Mouse (Mus musculus) CD4-positive helper T cell, adult 2 months (primary cell): Measurements from ENCODE around the gene Upk1b.
"Not testable (repeated sequence)": the region's sequence is repeated elsewhere in the genome, so short reads cannot be mapped to it uniquely, and the experiment has no call there.

Experiments
- DNase-seq: peaks from one replicate; pipeline ENCODE4 v3.0.0-alpha.2; 2012; ENCODE audit warnings: low read depth, missing footprints, low spot score

Gene Upk1b

DNA sequence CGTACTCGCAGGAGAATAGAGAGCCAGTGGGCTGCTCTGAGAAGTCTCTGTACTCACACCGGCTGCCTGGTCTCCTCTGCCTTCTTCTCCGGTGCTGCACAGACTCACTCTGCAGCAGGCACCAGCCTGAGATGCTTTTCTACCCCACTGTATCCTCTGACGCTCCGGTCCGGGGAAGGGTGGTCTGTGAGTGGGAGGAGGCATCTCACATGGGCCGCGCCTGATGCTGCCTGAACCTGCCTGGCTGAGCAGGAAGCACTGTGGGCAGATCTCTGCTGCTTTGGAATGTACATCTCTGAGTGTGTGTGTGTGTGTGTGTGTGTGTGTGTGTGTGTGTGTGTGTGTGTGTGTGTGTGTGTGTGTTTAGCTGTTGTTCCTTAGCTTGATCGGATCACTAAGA lies at the start of gene Upk1b:
Upk1b (minus strand) TSS at position 238 of the 400 bp plus-strand sequence.
- DNase-seq: no peak

DNA sequence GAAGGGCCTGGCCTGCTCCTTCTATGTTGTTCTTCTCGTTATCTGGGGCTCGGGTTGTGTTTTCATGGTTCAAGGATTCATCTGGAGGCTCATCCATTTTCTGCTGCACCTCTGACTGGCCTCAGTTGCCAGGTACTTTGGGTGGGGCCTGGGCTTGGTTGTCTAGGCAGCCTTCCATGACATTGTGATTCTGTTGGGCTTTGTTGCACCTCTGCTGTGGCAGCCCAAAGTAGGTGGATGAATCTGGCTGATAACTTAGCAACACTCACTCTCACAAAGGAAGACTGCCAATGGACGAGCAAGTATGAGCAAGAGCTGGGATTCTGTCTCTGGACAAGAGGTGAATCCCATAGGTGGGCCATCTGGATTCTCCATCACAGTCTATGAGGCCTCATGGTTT lies 28.5 kb upstream of the Upk1b start, which contains the start of gene 4930435E12Rik:
4930435E12Rik (minus strand) TSS at position 101 of the 400 bp plus-strand sequence.
- DNase-seq: no peak

DNA sequence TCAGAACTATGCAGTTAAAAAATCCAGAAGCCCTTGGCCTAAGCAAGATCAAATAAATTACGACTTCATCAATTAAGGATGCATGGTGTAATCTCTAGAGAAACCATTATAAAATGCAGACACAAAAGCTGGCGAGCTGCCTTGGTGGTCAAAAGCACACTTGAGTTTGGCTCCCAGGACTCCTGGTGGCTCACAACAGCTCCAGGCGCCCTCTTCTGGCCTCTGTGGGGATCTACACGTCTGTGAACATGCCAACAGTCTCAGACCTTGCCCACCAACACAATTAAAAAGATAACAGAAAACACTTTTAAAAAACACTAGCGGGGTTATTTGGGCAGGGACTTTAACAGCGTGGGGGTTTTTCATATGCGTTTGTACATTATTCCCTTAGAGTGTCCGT lies 12.4 kb upstream of the Upk1b start:
- DNase-seq: peak; percentile 45

DNA sequence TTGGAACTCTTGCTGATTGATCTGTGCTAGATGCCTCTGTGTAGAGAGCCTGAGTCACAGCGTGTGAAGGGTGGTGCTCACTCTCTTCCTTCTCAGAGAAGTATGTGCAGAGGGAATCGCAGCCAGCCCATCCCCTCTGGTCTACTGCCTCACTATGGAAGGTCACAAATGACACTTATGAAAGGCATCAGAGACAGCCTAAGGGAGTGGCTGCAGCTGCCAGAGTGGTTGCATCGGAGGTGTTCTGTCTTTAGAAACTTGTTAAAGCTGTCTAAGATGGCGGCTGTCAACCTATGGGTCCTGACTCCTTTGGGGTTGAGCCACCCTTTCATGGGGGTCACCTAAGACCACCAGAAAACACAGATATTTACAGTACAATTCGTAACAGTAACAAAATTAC lies 10.1 kb upstream of the Upk1b start:
- no peak for DNase-seq

DNA sequence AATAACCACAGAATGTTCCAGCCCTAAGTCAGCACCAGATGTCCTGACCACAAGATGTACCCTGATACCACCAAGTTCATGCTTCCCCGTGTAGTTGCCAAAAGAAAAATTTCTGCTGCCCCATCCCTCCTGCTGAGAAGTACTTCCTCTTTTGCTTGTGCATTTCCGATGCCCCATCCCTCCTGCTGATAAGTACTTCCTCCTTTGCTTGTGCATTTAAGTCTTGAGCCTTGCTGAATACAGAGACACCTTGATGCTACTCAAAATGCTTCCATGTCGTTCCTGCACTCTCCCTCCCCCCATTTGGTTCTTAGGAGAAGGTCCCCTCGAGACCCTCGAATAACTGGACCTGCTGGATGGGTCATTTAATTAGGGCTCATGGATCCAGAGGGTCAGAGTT lies 7.7 kb upstream of the Upk1b start:
- not testable (repeated sequence) for DNase-seq

DNA sequence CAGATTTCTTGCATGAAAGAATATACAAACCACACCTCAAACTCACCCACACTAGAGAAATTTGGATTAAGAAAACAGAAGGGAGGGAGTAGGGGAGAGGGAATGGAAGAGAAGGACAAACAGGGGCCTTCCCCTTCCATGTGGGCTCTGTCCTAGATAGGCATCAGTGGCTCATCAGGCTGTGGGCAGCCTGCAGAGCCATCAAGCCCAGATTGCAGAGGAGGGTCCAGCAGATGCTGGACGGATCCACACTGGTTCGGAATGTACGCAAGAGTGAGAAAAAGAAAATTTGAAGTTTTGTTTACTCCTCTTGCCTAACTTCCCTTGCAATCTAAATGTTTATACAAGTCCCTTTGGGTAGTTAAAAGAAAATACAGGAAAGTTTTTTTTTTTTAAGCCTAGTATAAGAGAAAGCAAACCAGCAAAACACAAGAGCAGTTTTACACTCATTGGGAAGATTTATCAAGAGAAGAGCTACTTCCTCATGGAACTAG lies 1.1 kb downstream of the Upk1b start:
- DNase-seq: no peak

DNA sequence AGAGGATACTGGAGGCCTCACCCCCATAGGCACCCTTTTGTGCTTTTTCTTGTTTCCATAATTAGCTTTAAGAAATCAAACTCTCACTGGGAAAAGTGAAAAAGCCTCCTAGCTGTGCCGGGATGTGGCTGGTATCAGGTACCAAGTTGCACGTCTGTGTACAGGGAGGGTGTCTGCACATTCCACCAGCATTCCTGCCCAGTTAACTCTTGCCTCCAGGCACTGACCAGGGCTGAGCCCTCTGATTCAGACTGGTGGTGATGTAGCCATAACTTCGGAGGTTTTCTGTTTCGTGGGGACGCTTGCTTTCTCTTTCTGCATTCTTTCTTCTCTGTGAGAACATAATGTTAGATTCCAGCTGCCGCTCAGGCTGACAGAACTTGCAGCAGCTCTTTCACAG lies 7.0 kb downstream of the Upk1b start:
- no peak for DNase-seq

DNA sequence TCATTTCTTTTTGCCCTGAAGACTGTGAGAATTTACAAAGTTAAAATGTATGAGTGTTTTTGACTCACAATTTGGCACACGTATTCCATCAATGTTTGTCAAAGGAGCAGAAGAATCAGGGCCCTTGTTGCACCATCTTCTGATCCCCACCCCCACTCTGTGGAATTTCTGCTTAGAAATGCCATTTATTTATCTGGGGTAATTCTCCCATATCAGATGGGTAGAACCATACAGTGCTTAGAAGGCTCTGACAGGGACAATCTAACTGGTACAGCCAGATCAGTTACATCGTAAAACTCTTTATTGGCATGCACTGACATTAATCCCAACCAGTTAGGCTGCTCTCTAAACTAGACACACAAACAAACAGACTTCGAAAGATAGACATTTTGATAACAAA lies 10.2 kb downstream of the Upk1b start:
- DNase-seq: no peak

DNA sequence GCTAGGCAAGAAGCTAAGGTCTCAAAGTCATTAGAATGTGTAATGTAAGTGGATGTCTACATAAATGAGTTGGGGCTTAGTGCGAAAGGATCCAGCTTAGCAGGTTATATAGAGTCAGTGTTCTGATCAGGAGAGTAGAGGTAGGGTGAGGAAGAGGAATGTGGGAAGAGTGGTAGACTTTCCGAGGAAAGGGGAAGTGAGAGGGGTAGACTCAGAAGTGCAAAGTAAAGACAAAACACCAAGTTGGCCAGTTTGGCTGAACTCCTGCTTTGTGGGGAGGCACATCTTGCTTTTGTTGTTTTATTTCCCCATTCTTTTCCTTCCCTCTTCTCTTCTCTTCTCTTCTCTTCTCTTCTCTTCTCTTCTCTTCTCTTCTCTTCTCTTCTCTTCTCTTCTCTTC lies 11.1 kb downstream of the Upk1b start:
- DNase-seq: no peak

DNA sequence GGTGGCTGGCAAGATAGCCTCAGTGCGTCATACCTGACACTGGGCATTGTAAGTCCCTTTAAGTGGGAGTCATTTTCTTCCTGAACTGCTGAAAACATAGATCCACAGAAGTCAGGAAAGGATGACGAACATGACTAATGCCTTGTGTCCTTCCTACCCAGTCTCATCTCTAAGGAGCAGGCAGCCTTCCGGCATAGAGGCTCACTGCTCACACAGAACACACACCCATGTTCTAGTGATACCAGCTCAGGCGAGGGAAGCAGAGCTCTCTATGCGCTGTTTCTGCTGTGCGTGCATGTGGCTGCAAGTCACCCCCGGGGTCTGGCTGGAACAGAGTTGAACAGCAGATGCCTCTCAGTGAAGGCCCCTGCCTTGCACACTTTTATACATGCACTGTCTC lies 14.8 kb downstream of the Upk1b start:
- DNase-seq: no peak

DNA sequence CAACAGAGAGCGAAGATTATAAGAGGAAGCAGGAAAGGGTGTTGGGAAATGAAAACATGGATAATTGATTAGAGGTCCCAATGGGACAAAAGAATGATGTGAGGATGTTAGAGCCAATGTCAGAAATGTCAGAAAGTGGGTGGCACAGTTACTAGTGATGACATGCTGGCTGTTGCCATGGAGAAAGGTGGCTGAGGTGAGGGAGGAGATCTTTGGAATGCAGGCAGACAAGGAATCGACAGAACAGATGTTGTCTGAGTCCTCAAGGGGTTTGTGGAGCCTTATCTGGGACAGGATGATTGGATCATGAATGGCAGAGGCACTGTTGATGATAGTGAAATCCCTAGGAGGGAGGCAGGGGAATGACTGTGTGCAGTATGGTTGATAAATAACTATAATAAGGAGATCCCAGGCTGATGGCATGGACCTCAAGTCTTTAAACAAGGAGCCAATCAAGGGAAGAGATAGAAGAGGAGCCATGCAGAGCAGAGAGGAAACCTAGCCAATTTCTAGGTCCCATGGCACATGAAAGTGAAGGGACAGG lies 17.5 kb downstream of the Upk1b start:
- DNase-seq: no peak

DNA sequence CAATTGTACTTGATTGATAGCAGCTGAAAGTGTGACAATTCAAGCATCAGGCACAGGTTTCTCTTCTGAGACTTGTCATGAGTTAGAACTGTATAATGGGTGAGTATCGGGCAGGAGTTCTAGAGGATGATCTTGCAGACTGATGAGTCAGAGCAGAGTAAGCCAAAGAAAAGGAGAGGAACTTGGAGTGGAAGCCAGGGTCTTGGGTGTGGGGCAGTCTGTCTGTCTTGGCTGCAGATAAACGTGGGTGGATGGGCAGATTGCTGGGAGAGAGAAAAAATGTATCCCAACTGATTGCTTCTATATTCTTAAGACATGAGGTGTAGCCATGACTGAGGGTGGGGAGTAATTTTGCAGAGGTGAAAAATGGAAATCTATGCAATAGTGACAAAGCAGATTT lies 18.2 kb downstream of the Upk1b start:
- DNase-seq: no peak

DNA sequence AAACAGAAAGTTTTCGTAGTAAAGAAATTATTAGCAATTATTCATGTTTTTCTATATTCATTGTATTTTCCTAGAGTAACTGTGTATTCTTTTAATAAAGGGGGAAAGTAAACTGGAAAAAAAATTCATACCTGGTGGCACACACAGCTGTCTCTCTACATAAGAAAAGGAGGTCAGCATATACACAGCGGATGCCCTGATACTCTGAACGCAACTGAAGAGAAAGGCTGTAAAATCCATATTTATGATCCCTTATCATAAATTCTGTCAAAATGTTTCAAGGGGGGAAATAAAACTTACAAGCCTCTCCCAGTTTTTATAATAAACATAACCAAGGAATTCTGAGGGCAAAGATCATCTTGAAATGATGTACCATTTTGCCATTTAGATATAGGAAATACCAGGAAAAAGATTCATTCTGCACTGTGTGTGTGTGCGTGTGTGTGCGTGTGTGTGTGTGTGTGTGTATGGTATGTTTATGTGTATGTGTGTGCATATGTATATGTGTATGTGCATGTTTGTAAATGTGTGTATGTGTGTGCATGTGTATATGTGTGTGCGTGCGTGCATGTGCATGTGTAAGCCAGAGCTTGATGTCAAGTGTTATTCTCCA lies 19.1 kb downstream of the Upk1b start:
- DNase-seq: no peak

DNA sequence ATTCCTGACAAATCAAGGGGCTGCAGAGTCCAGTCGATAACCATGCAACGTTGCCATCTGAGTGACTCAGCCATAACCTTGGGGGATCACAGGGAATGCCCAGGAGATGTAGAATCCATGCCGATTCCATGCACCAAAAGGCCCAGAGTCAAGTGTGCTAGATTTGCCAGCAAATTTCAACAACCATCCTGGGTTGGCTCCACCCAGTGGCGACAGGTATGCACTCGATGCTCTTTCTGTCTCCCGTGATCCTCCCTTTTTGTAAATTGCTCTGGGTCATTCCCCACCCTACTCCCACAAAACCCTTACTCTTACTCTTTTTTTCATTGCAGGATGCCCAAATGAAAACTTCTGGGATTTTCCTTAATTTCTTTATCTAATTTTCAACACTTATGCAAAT lies 23.8 kb downstream of the Upk1b start:
- DNase-seq: no peak

DNA sequence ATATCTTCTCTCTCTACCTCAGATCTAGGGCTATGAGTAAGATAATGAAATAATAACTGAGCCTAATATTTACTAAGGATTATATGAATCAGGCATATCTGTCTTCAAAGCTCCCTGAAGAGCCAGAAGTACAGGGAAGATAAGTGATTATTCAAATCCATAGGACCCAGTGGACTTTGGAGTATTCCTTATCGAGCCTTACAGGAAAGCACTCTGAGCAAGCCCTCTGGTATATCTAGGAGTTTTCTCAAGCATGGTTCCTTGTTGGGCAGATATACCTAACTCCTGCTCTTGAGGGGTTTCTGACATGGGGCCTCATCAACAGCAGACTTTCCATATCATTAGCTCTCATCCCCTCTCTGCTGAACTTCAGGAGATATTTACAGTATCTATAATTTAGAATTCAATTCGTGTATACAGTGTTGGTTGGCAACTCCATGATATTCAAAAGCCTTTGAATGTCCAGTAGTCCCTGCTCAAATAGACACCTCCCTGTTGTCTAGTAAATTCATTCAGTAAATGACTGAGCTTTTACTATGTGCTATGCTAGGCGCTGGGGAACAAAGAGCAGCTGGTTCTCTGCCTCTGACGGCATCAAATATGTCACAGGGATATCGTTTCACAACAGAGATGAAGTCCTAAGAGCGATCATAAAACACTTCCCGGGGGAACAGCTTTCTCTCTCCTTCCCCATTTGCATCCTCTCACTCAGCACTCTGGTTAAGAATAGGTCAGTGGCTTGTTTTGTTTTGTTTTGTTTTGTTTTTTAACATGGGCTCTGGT lies 25.0 kb downstream of the Upk1b start:
- no peak for DNase-seq

DNA sequence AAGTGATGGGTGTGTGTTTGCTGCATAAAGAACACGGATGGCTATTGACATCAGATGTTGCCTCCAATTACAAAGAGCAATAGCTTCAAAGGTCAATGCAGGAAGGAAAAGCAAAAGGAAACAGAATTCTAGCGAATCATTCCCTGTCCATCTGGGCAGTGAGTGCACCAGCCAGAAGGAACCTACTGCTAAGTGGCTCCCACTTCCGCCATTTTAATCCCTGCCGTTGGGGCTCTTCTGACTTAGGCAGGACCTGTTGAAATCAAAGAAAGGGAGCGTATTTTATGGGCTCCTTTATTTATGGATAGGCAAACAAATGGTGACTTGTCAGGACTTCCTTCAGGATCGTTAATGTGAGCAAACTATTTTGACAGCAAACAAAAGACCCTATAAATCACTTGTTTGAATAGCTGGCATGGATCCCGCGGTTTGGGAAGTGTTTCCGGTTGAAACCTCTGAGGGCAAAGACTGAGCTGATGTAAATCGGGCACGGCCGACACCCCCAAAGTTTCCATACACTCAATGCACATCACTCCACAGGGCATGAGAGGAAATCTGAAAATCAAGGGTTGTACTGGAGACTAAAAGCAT lies 27.1 kb downstream of the Upk1b start:
- no peak for DNase-seq

DNA sequence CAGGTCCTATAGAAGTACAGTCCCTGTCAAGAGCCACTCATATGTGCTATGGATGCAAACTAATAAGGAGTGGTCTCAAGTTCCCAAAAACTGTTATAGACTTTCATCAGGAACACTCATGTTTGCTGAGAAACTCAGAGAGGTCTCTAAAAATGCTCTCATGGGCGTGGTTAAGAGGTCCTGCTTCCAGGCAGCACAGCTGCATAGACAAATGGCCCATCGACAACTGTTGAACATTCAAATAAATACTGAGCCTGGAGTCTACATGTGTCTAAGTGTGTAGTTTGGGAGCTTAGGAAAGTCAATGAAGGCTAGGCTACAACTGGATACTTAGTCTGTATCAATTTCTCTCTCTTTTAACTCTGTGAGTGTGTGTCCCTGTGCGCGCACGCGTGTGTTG lies 29.0 kb downstream of the Upk1b start:
- no peak for DNase-seq

DNA sequence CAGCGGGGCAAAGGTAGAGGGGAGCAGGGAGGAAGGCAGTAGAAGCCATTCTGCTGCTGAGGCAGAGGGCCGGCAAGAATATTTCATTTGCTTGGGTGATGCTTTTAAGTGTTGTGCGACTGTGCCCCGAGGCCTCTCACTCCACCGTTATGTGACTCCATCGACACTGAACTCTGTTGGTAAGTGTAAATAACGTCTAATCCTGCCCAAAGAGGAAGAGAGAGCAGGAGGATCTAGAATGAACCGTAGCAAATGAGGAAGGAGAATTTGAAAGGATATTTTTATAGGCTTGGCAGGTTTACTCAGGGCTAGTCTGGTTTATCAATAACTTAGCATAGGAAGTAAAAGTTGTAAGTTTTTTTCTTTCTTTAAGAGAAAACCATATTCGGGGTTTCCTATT lies 30.6 kb downstream of the Upk1b start:
- DNase-seq: no peak

DNA sequence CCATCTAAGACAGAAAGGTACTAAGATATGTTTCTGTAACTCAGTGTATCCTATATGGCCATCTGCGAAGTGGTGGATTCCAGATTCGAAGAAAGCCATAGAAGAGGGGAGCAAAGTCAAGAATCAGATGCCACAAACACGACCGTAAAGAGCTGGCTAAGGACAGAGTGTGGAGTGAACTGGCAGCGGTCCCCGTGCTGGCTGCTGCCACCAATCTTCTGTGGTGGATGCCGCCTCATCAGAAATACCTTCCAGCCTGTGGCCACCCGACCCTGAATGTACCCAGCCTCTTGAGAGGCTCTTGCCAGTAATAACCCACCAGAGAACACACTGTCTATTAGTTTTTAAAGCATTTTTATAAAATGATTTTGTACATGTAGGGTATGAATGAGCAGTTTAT lies 31.7 kb downstream of the Upk1b start:
- no peak for DNase-seq

DNA sequence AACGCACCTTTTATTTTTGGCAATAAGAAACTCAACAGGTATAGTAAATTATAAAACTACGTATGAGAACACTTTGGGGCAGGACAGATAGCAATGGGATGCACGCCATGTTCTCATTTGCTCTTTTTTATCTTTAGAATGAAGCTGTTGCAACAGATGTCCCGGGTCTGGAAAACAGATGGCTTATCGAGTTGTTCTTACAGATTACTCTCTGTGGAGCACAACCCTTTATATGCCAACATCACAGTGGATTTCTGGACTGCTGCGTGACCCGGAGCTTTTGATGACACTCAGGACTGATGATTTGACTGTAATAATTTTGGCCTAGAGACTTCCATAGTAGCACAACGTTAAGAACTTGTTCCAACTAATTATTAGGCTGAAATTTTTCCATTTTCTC lies 32.4 kb downstream of the Upk1b start:
- no peak for DNase-seq

DNA sequence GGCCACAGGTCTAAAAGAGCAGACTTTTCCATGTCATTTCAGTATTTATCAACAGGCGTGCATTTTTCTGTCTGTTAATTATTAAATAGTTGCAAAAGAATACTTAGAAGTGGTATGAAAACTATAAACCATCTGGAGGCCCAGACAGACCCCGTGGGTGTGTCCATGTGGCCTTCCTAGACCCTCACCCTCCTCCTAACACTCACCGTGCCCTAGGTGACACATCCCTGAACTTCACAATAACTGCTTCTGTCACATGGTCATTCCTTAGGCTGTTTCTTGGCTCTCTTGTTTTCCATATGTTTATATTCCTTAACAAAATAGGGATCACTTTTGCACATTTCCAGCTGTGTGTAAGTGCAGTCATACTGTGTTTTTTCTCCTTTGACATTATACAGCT lies 33.5 kb downstream of the Upk1b start:
- DNase-seq: no peak

DNA sequence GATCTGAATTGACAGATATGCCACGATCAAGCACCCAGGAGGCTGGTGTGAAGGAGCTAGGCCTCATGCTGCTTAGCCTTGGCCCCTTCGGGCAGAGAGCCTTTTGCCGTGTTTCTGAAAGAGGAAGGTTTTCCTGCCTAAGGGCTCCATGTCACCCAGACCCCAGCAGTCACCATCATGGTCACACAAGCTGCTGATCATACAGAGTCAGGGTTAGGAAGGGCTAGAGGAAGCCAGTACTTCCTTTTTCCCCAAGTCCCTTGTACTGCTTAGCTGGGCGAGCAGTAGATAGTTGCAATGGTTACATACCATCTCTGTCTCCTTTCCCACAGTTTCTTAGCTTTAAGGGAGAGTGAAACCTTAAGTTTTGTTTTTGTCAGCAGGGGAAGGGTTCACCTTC lies 36.6 kb downstream of the Upk1b start:
- no peak for DNase-seq

DNA sequence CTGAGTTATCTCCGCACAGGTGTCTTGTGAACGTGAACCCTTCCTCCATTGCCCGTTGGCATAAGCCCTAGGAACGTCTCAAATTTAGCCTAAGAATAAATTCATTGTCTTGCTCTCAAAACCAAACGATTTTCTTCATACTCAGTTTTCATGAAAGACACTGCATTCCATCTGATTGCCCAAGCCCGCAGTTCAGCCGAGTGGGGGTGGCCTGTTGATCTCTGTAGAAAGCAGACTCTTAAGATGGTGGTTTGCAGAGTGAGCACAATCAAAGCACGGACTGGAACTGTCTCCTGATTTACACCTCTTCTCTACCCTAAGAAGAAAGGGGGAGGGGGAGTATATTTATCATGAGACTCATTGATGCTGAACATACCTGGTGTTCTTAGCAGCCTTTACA lies 37.7 kb downstream of the Upk1b start:
- DNase-seq: no peak
